Mouse (Mus musculus) kidney, embryonic 14.5 days (tissue): ENCODE measurements at regions not wholly inside any gene's neighbourhood (a gene's known extent, or its start where the extent isn't known, plus 50 kb on each side); places are given as distances from the start of the nearest gene placed in this dataset.

Source experiments
- ATAC-seq: fragments of 200-750 bp; cut with Nextera tagmentation; 2 replicates; pipeline ENCODE4 v1.8.0; 2017; ENCODE audit warnings: moderate number of reproducible peaks, mild to moderate bottlenecking, moderate TSS enrichment, moderate library complexity; ENCODE audit not compliant: low FRiP score, low TSS enrichment
- H3K27ac ChIP-seq: fragments of 300-500 bp; sonication (generic); 2 replicates; pipeline ENCODE4 v1.5.1; 2014; ENCODE audit warnings: low read depth, mild to moderate bottlenecking, low read length, moderate library complexity, mixed read lengths
- H3K27me3 ChIP-seq: fragments of 300-500 bp; sonication (generic); 2 replicates; pipeline ENCODE4 v1.6.1; 2014; ENCODE audit warnings: mild to moderate bottlenecking, low read length; ENCODE audit not compliant: control insufficient read depth, insufficient read depth
- H3K36me3 ChIP-seq: fragments of 300-500 bp; sonication (generic); 2 replicates; pipeline ENCODE4 v1.6.1; 2014; ENCODE audit warnings: low read length, mixed read lengths; ENCODE audit not compliant: control insufficient read depth, insufficient read depth
- H3K4me1 ChIP-seq: fragments of 300-500 bp; sonication (generic); 2 replicates; pipeline ENCODE4 v1.6.1; 2014; ENCODE audit warnings: low read length, mixed read lengths; ENCODE audit not compliant: control insufficient read depth, insufficient read depth
- H3K4me2 ChIP-seq: fragments of 300-500 bp; sonication (generic); replicated peaks from 2 replicates; pipeline ENCODE4 v1.6.1; 2014; ENCODE audit warnings: low read depth, mild to moderate bottlenecking, low read length
- H3K4me3 ChIP-seq: fragments of 300-500 bp; sonication (generic); 2 replicates; pipeline ENCODE4 v1.5.1; 2014; ENCODE audit warnings: mild to moderate bottlenecking, low read length
- H3K9ac ChIP-seq: fragments of 300-500 bp; sonication (generic); 2 replicates; pipeline ENCODE4 v1.6.1; 2014; ENCODE audit warnings: low read depth, mild to moderate bottlenecking, low read length, moderate library complexity
- H3K9me3 ChIP-seq: fragments of 300-500 bp; sonication (generic); 2 replicates; pipeline ENCODE4 v1.6.1; 2016; ENCODE audit warnings: low read length; ENCODE audit not compliant: control insufficient read depth
- WGBS: fragments of 180-500 bp; shearing (Covaris S2); extraction: QIAGEN DNeasy Blood & Tissue Kit; methylation state at CpG from one replicate; pipeline ENCODE4 v1.1.7; 2014; 5-methylcytosine and 5-hydroxymethylcytosine counted together

- no peak overlapping the region for H3K4me3 ChIP-seq
- no peak for ATAC-seq
- H3K27ac ChIP-seq, result no peak overlapping the region
- no peaks in the 10 kb centered on the region; the same call in 1 of the 2 replicates for H3K4me1 ChIP-seq
- 17% methylated on average over 10 of the region's 10 CpGs for WGBS
- H3K9me3 ChIP-seq, result no peaks in the 10 kb centered on the region
- H3K4me2 ChIP-seq, result no peak overlapping the region
- peaks cover 4% of the 10 kb centered on the region; the same call in 1 of the 2 replicates for H3K27me3 ChIP-seq
- no peak overlapping the region for H3K9ac ChIP-seq
- H3K36me3 ChIP-seq, result no peaks in the 10 kb centered on the region
Observed at GRCm38 (mm10) chr4:124035657-124036061, 117.8 kb upstream of the 4930535I16Rik start.

- Histone ChIP-seq H3K27ac (no peak overlapping the region), H3K36me3 (no peaks in the 10 kb centered on the region), H3K4me2 (no peak overlapping the region), H3K9me3 (no peaks in the 10 kb centered on the region), H3K4me3 (no peak overlapping the region), H3K27me3 (peaks cover 4% of the 10 kb centered on the region; the same call in 1 of the 2 replicates), H3K9ac (no peak overlapping the region), H3K4me1 (no peaks in the 10 kb centered on the region; the same call in 1 of the 2 replicates)
- 19% methylated on average over 7 of the region's 7 CpGs for WGBS
- ATAC-seq, result no peak
Observed at GRCm38 (mm10) chr4:124035192-124035591, 117.4 kb upstream of the 4930535I16Rik start.

- Histone ChIP-seq H3K27me3 (no peaks in the 10 kb centered on the region; the same call in 1 of the 2 replicates), H3K36me3 (no peaks in the 10 kb centered on the region), H3K4me3 (no peak overlapping the region), H3K4me2 (no peak overlapping the region), H3K9ac (no peak overlapping the region), H3K4me1 (no peaks in the 10 kb centered on the region), H3K27ac (no peak overlapping the region), H3K9me3 (no peaks in the 10 kb centered on the region)
- no peak for ATAC-seq
- WGBS, result 85% methylated on average over 12 of the region's 12 CpGs
Observed at GRCm38 (mm10) chr4:124028061-124028460, 110.2 kb upstream of the 4930535I16Rik start.

- Histone ChIP-seq H3K27me3 (no peaks in the 10 kb centered on the region), H3K27ac (no peak overlapping the region), H3K4me3 (no peak overlapping the region), H3K9me3 (no peaks in the 10 kb centered on the region), H3K36me3 (no peaks in the 10 kb centered on the region), H3K4me2 (no peak overlapping the region), H3K9ac (no peak overlapping the region), H3K4me1 (no peaks in the 10 kb centered on the region)
- WGBS, result 48% methylated on average over 3 of the region's 3 CpGs
- ATAC-seq, result no peak
Observed at GRCm38 (mm10) chr4:124016401-124016800, 98.6 kb upstream of the 4930535I16Rik start.

- no peak for ATAC-seq
- Histone ChIP-seq H3K27ac (no peak overlapping the region), H3K9me3 (no peaks in the 10 kb centered on the region), H3K9ac (no peak overlapping the region), H3K4me2 (no peak overlapping the region), H3K27me3 (no peaks in the 10 kb centered on the region), H3K36me3 (no peaks in the 10 kb centered on the region), H3K4me3 (no peak overlapping the region), H3K4me1 (no peaks in the 10 kb centered on the region)
- WGBS, result 21% methylated on average over 6 of the region's 6 CpGs
Observed at GRCm38 (mm10) chr4:124015323-124015722, 97.5 kb upstream of the 4930535I16Rik start.

GRCm38 (mm10) chr4:124012406-124012805 is 94.6 kb upstream of the 4930535I16Rik start:
- Histone ChIP-seq H3K4me2 (no peak overlapping the region), H3K4me3 (no peak overlapping the region), H3K4me1 (no peaks in the 10 kb centered on the region), H3K36me3 (no peaks in the 10 kb centered on the region), H3K9me3 (no peaks in the 10 kb centered on the region), H3K27ac (no peak overlapping the region), H3K9ac (no peak overlapping the region), H3K27me3 (no peaks in the 10 kb centered on the region)
- no peak for ATAC-seq
- 76% methylated on average over 6 of the region's 6 CpGs for WGBS

GRCm38 (mm10) chr4:124008725-124009124 is 90.9 kb upstream of the 4930535I16Rik start:
- H3K27ac ChIP-seq, result no peak overlapping the region
- H3K36me3 ChIP-seq, result no peaks in the 10 kb centered on the region
- no peak overlapping the region for H3K4me2 ChIP-seq
- no peak for ATAC-seq
- H3K4me3 ChIP-seq, result no peak overlapping the region
- no peak overlapping the region for H3K9ac ChIP-seq
- no peaks in the 10 kb centered on the region for H3K9me3 ChIP-seq
- 95% methylated on average over 1 of the region's 1 CpGs for WGBS
- no peaks in the 10 kb centered on the region for H3K4me1 ChIP-seq
- H3K27me3 ChIP-seq, result no peaks in the 10 kb centered on the region

GRCm38 (mm10) chr4:124005626-124006315 is 87.9 kb upstream of the 4930535I16Rik start:
- H3K4me2 ChIP-seq, result no peak overlapping the region
- H3K4me1 ChIP-seq, result no peaks in the 10 kb centered on the region
- H3K27me3 ChIP-seq, result no peaks in the 10 kb centered on the region
- no peaks in the 10 kb centered on the region for H3K36me3 ChIP-seq
- ATAC-seq, result no peak
- no peak overlapping the region for H3K9ac ChIP-seq
- H3K4me3 ChIP-seq, result no peak overlapping the region
- H3K9me3 ChIP-seq, result no peaks in the 10 kb centered on the region
- no peak overlapping the region for H3K27ac ChIP-seq
- 63% methylated on average over 17 of the region's 17 CpGs for WGBS

- no peaks in the 10 kb centered on the region for H3K27me3 ChIP-seq
- H3K9me3 ChIP-seq, result no peaks in the 10 kb centered on the region
- no peak for ATAC-seq
- H3K27ac ChIP-seq, result no peak overlapping the region
- no peaks in the 10 kb centered on the region for H3K36me3 ChIP-seq
- no peak overlapping the region for H3K4me3 ChIP-seq
- WGBS, result 68% methylated on average over 6 of the region's 6 CpGs
- no peaks in the 10 kb centered on the region for H3K4me1 ChIP-seq
- H3K9ac ChIP-seq, result no peak overlapping the region
- no peak overlapping the region for H3K4me2 ChIP-seq
Observed at GRCm38 (mm10) chr4:124002760-124003159, 84.9 kb upstream of the 4930535I16Rik start.
